Mouse (Mus musculus) liver, embryonic 15.5 days (tissue): Measurements from ENCODE around the gene Pabpc6. TPM values are rescaled to one million over a fixed set of nuclear protein-coding genes. Genes with fewer than 3 reads are reported as not detected.

Experiments used
- ATAC-seq: fragments of 200-750 bp; cut with Nextera tagmentation; 2 replicates; pipeline ENCODE4 v1.8.0; 2017; ENCODE audit warnings: moderate number of reproducible peaks, mild to moderate bottlenecking, moderate library complexity; ENCODE audit not compliant: insufficient read depth
- H3K27ac ChIP-seq: fragments of 300-500 bp; sonication (generic); replicated peaks from 2 replicates; pipeline ENCODE4 v1.5.1; 2015; ENCODE audit warnings: mild to moderate bottlenecking, inconsistent platforms
- H3K27me3 ChIP-seq: fragments of 300-500 bp; sonication (generic); 2 replicates; pipeline ENCODE4 v1.6.1; 2015; ENCODE audit warnings: mild to moderate bottlenecking, inconsistent platforms
- H3K36me3 ChIP-seq: fragments of 300-500 bp; sonication (generic); replicated peaks from 2 replicates; pipeline ENCODE4 v1.6.1; 2015; ENCODE audit warnings: moderate library complexity, mild to moderate bottlenecking, inconsistent platforms
- H3K4me1 ChIP-seq: fragments of 300-500 bp; sonication (generic); replicated peaks from 2 replicates; pipeline ENCODE4 v1.6.1; 2015; ENCODE audit warnings: inconsistent platforms
- H3K4me2 ChIP-seq: fragments of 300-500 bp; sonication (generic); 2 replicates; pipeline ENCODE4 v1.6.1; 2015; ENCODE audit warnings: moderate library complexity, mild to moderate bottlenecking, inconsistent platforms
- H3K4me3 ChIP-seq: fragments of 300-500 bp; sonication (generic); replicated peaks from 2 replicates; pipeline ENCODE4 v1.5.1; 2015; ENCODE audit warnings: mild to moderate bottlenecking, inconsistent platforms
- H3K9ac ChIP-seq: fragments of 300-500 bp; sonication (generic); 2 replicates; pipeline ENCODE4 v1.6.1; 2015; ENCODE audit warnings: moderate library complexity, mild to moderate bottlenecking, inconsistent platforms
- H3K9me3 ChIP-seq: fragments of 300-500 bp; sonication (generic); replicated peaks from 2 replicates; pipeline ENCODE4 v1.6.1; 2016; ENCODE audit warnings: inconsistent platforms
- WGBS: fragments of 180-500 bp; shearing (Covaris S2); methylation state at CpG from one replicate; pipeline ENCODE4 v1.1.7; 2015; ENCODE audit warnings: mixed read lengths; ENCODE audit not compliant: insufficient replicate concordance; 5-methylcytosine and 5-hydroxymethylcytosine counted together
- polyA plus RNA-seq: library from polyadenylated mRNA; unstranded; fragments of >200 nt; fragmentation: Nextera tagmentation; extraction: Ambion mirVana; gene quantifications from 2 replicates; pipeline ENCODE4 v1.2.1, GENCODE M21; 2015

Gene Pabpc6
- polyA plus RNA-seq: not detected in 2 replicates

GRCm38 (mm10) chr17:9669283-9669905 lies at the start of gene Pabpc6:
Gene Pabpc6 (minus strand): TSS chr17:9669717.
- ATAC-seq: no peak
- no peak within 1 kb of the TSS for H3K4me2 ChIP-seq
- 82% methylated on average over 36 of the region's 36 CpGs for WGBS

GRCm38 (mm10) chr17:9710910-9711309 lies 41.4 kb upstream of the Pabpc6 start:
- H3K9me3 ChIP-seq: no peaks in the 10 kb centered on the region
- no peaks in the 10 kb centered on the region for H3K27me3 ChIP-seq
- no peaks in the 10 kb centered on the region for H3K36me3 ChIP-seq
- H3K4me1 ChIP-seq: no peaks in the 10 kb centered on the region
- no peak overlapping the region for H3K4me2 ChIP-seq
- H3K9ac ChIP-seq: no peak overlapping the region
- H3K27ac ChIP-seq: no peak overlapping the region
- no peak overlapping the region for H3K4me3 ChIP-seq
- 53% methylated on average over 6 of the region's 6 CpGs for WGBS
- ATAC-seq: no peak

More at GRCm38 (mm10) chr17:9669283-9669905, at the start of gene Pabpc6:
- Histone ChIP-seq H3K27ac (no peak within 1 kb of the TSS), H3K4me3 (no peak within 1 kb of the TSS), H3K36me3 (no peaks in the 10 kb centered on the region), H3K27me3 (no peaks in the 10 kb centered on the region), H3K9me3 (no peaks in the 10 kb centered on the region), H3K4me1 (no peaks in the 10 kb centered on the region), H3K9ac (no peak within 1 kb of the TSS)

- Histone ChIP-seq H3K9ac (no peak overlapping the region), H3K4me3 (no peak overlapping the region), H3K9me3 (no peaks in the 10 kb centered on the region), H3K27ac (no peak overlapping the region), H3K4me2 (no peak overlapping the region), H3K27me3 (no peaks in the 10 kb centered on the region), H3K36me3 (no peaks in the 10 kb centered on the region), H3K4me1 (no peaks in the 10 kb centered on the region)
- no peak for ATAC-seq
- 64% methylated on average over 3 of the region's 3 CpGs for WGBS
Measured at GRCm38 (mm10) chr17:9708888-9709287, 39.4 kb upstream of the Pabpc6 start.

GRCm38 (mm10) chr17:9707356-9707755 lies 37.8 kb upstream of the Pabpc6 start:
- ATAC-seq: no peak
- Histone ChIP-seq H3K4me2 (no peak overlapping the region), H3K4me1 (no peaks in the 10 kb centered on the region), H3K4me3 (no peak overlapping the region), H3K9me3 (no peaks in the 10 kb centered on the region), H3K36me3 (no peaks in the 10 kb centered on the region), H3K9ac (no peak overlapping the region), H3K27ac (no peak overlapping the region), H3K27me3 (no peaks in the 10 kb centered on the region)
- WGBS: 42% methylated on average over 1 of the region's 1 CpGs

- no peak for ATAC-seq
- Histone ChIP-seq H3K4me2 (no peak overlapping the region), H3K4me3 (no peak overlapping the region), H3K27ac (no peak overlapping the region), H3K9ac (no peak overlapping the region), H3K4me1 (no peaks in the 10 kb centered on the region), H3K36me3 (no peaks in the 10 kb centered on the region), H3K27me3 (no peaks in the 10 kb centered on the region), H3K9me3 (no peaks in the 10 kb centered on the region)
- 58% methylated on average over 7 of the region's 7 CpGs for WGBS
Measured at GRCm38 (mm10) chr17:9697763-9698162, 28.2 kb upstream of the Pabpc6 start.

- no peaks in the 10 kb centered on the region for H3K27me3 ChIP-seq
- no peak overlapping the region for H3K4me3 ChIP-seq
- 59% methylated on average over 4 of the region's 4 CpGs for WGBS
- H3K9me3 ChIP-seq: no peaks in the 10 kb centered on the region
- no peak overlapping the region for H3K27ac ChIP-seq
- H3K9ac ChIP-seq: no peak overlapping the region
- no peak overlapping the region for H3K4me2 ChIP-seq
- ATAC-seq: no peak
- H3K4me1 ChIP-seq: no peaks in the 10 kb centered on the region
- no peaks in the 10 kb centered on the region for H3K36me3 ChIP-seq
Measured at GRCm38 (mm10) chr17:9691251-9691650, 21.7 kb upstream of the Pabpc6 start.

GRCm38 (mm10) chr17:9683539-9684155 lies 14.1 kb upstream of the Pabpc6 start:
- Histone ChIP-seq H3K9me3 (no peaks in the 10 kb centered on the region), H3K4me3 (no peak overlapping the region), H3K4me2 (no peak overlapping the region), H3K9ac (no peak overlapping the region), H3K4me1 (no peaks in the 10 kb centered on the region), H3K27me3 (no peaks in the 10 kb centered on the region), H3K27ac (no peak overlapping the region), H3K36me3 (no peaks in the 10 kb centered on the region)
- ATAC-seq: no peak
- 32% methylated on average over 4 of the region's 4 CpGs for WGBS

- H3K27ac ChIP-seq: no peak overlapping the region
Measured at GRCm38 (mm10) chr17:9680741-9681140, 11.2 kb upstream of the Pabpc6 start.

GRCm38 (mm10) chr17:9675175-9675789 lies 5.8 kb upstream of the Pabpc6 start:
- Histone ChIP-seq H3K36me3 (no peaks in the 10 kb centered on the region), H3K4me1 (no peaks in the 10 kb centered on the region), H3K27me3 (no peaks in the 10 kb centered on the region), H3K9ac (no peak overlapping the region), H3K4me3 (no peak overlapping the region), H3K9me3 (no peaks in the 10 kb centered on the region), H3K27ac (no peak overlapping the region), H3K4me2 (no peak overlapping the region)
- ATAC-seq: no peak
- 66% methylated on average over 6 of the region's 6 CpGs for WGBS

More at GRCm38 (mm10) chr17:9680741-9681140, 11.2 kb upstream of the Pabpc6 start:
- no peaks in the 10 kb centered on the region for H3K27me3 ChIP-seq
- H3K4me2 ChIP-seq: no peak overlapping the region
- WGBS: 58% methylated on average over 8 of the region's 8 CpGs
- no peak overlapping the region for H3K9ac ChIP-seq
- H3K4me1 ChIP-seq: no peaks in the 10 kb centered on the region
- no peak overlapping the region for H3K4me3 ChIP-seq
- H3K36me3 ChIP-seq: no peaks in the 10 kb centered on the region
- ATAC-seq: no peak
- H3K9me3 ChIP-seq: no peaks in the 10 kb centered on the region

GRCm38 (mm10) chr17:9667955-9668354 lies 1.6 kb downstream of the Pabpc6 start:
- Histone ChIP-seq H3K27ac (no peak overlapping the region), H3K9me3 (no peaks in the 10 kb centered on the region), H3K27me3 (no peaks in the 10 kb centered on the region), H3K9ac (no peak overlapping the region), H3K4me3 (no peak overlapping the region), H3K4me1 (no peaks in the 10 kb centered on the region), H3K36me3 (no peaks in the 10 kb centered on the region), H3K4me2 (no peak overlapping the region)
- 74% methylated on average over 9 of the region's 9 CpGs for WGBS
- ATAC-seq: no peak

GRCm38 (mm10) chr17:9658651-9659050 lies 10.9 kb downstream of the Pabpc6 start:
- Histone ChIP-seq H3K9me3 (no peaks in the 10 kb centered on the region), H3K27ac (no peak overlapping the region), H3K4me1 (no peaks in the 10 kb centered on the region), H3K9ac (no peak overlapping the region), H3K36me3 (no peaks in the 10 kb centered on the region), H3K27me3 (no peaks in the 10 kb centered on the region), H3K4me2 (no peak overlapping the region), H3K4me3 (no peak overlapping the region)
- ATAC-seq: no peak
- 50% methylated on average over 5 of the region's 5 CpGs for WGBS
